Mouse (Mus musculus): ENCODE data around the gene Schip1. TPM values are rescaled to one million over a fixed set of nuclear protein-coding genes. Genes with fewer than 3 reads are reported as not detected.

The Schip1 gene
- total RNA-seq, 2 experiments from 2014 or later: 105 to 129 TPM

DNA sequence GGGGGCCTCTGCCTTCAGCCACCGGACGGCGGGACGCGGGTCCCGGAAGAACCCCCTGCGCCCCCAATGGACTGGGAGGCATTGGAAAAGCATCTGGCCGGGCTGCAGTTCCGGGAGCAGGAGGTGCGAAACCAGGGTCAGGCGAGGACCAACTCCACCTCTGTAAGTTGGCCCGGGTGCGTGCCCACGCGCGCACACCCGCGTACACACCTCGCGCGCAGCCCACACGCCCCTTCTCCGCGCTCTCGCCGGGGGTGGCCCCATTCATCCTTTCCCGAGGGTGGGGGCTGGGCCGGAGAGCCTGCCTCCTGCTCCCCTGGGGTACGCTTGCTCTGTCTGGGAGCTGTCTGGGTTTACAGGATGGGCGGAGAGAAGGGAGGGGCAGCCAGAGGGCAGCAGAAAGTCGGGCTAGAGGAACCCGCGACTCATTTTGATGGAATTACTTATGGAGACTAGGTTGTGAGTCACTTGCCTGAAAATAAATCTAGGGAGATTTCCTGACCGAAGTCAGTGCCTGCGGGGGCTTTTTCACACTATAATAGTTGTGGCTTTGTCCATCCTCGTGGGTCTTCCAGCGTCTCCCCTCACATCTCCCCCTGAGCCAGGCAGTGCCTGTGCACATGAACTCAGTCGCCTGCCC, 430.6 kb downstream of the Schip1 start:
- peak; percentile 30 to 33 for DNase-seq
- intact Hi-C loops (cut with DNase I): no loop called here

DNA sequence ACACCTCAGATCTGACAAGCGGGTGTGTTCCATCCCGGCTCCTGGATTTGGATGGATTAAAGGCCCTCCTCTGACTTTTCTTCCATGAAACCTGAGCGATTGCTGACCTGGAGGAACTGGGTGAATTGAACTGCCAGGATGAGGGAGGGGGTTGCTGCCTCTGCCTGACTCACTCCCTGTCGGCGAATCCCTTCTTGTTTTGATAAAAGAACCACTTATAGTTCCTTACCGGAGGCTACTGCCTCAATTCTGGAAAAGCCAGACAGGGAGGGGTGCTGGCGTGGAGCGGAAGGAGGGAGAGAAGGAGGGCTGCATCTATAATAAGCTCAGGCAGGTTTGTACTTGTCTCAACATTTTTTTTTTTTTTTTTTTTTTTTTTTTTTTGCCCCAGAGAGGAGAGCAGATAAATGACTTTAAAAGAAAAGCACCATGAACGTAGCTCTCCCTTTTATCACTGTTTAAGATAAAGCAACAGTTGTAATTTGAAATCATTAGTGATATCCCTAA, 431.2 kb downstream of the Schip1 start:
- intact Hi-C loops (cut with DNase I): no loop called here
- DNase-seq: no peak

DNA sequence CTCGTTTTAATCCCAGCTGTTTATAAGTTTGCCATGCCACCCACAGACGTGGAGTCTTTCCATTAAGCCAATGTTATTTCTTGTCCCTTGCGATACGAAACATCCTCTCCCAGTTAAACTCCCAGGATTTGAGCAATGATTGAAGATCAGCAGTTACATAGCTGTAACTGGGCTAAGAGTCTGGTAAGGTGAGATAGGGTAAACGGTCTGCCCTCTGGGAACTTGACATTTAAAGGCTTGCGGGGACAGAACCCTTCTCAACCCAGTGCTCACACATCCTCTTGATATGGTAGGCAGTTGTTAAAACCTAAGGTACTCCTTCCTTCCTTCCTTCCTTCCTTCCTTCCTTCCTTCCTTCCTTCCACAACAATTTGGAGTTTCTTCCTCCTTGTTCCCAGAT, 431.9 kb downstream of the Schip1 start:
- intact Hi-C loops (cut with DNase I): no loop called here

DNA sequence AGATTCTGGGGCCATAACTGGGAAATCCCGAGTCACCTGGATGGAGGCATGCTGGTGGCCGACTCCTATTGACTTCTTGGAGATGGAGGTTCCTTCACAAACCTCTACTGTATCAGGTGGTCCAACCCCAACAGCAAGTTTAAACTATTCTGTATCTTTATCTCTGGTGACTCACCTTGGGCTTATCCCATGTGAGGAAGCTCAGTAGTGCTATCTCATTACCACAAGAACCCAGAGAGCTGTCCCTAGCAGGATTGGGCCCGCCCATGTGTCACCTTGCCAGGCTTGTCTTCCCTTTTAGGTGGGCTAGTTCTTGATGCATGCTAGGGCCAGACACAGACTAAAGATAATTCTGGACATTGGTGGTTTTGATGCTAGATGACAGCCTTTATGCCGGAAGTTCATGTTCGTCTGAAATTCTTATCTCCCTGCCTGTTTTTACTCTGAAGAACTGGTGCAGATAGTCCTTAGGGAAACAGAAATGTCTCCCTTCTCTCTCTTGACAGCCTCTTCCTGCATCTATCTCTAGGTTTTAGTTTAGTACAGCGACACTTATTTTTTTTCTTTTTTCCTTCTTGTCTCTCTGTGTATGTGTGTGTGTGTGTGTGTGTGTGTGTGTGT, 435.0 kb downstream of the Schip1 start:
- intact Hi-C loops (cut with DNase I): no loop called here
- no peak for DNase-seq

More for the DNA sequence above, 431.9 kb downstream of the Schip1 start:
- no peak for DNase-seq

DNA sequence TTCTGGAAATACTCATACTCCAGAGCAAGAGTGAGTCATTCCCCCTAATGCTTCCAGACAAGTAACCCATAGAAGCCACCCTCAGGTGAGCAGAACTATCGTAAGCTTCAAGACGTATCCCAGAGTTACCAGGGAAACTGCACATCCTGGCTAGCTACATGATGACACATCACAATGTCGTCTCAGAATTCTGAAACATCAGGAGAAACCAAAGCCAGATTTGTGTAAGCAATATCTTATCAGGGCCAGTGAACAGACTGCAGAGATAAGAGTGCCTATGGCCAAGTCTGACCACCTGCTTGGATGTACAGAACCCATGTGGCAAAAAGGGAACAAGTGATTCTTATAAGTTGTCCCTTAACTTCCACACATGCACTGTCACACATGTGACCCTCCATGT, 440.2 kb downstream of the Schip1 start:
- intact Hi-C loops (cut with DNase I): no loop called here
- DNase-seq: no peak

DNA sequence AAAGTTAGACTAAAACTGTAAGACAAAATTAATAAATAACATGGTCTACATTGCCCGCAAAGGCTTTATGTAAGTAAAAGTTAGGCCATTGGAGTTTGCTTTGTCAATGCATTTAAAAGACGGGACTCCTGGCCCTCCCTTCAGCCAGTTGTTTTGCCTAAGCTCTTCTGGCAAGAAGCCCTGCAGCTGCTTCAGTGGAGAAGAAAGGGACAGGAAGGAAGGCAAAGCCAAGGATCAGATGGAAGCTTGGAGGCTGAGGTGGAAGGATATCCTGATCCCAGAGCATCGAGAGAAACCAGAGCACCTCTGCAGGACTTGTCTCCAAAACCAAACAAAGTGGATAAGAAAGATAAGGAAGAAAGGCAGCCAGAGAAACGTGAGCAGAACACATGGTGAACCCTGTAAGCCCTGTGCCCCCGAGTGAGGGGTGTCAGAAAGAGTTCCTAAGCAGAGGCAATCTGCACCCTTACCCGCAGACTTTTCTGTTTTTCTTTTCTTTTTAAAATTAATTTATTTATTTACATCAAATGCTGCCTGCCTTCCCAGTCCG, 442.2 kb downstream of the Schip1 start:
- intact Hi-C loops (cut with DNase I): no loop called here

DNA sequence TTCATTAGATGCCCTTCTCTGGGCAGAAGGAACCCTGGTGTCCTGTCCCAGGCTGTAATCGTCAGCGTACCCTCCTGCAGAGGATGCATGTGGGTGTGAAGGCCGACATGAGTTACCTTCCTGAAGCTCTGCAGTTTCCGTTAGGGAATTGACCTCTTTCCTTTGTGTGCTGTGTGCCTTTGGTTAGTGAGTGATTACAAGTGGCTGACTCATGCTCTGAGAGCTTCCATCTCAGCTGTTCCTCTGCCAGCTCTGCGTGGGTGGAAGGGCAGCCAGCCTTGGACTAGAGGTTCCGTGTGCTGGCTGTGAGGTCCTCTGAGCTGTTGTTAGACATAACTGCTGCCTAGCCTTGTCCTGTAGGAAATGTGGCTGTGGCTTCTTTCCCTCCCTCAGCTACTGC, 444.0 kb downstream of the Schip1 start:
- peak; percentile 50 to 75 for DNase-seq
- intact Hi-C loops (cut with DNase I): no loop called here

More for the DNA sequence above, 442.2 kb downstream of the Schip1 start:
- DNase-seq: peak in 1 of 2 experiments; percentile 14

DNA sequence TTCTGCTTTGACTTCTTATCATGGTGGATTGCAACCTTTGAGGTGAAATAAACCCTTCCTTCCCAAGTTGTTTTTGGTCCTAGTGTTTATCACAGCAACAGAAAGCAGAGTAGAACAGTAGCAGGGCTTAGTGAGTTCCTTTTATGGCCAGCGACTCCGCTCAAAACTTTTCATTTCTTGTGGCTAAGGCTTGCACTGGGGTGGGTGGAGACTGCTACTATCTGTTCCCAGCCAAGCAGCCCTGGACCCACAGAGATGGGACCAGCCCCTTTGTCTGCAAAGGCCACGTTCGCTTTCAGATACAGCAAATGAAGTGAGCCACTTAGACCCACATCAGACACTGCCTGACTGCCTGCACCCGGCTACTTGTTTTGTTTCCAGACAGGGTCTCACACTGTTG, 446.3 kb downstream of the Schip1 start:
- DNase-seq: no peak
- intact Hi-C loops (cut with DNase I): no loop called here

DNA sequence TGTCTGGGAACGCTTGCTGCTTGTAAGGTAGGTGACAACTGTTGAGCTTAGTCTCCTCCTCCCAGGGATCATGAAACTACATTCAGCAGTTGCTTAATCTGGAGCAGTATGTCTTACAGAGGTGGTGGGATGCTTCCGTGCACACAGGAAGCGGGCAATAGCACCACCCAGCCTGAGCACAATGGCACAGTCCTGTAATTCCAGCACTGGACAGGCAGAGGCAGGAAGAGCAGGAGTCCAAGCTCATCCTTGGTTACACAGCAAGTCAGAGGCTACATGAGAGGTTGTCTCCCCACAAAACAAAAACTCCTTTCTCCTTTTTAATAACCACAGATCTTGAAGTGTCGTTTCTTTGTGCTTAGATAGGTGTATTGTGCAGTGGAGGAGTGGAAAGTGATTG, 447.1 kb downstream of the Schip1 start:
- intact Hi-C loops (cut with DNase I): no loop called here
- no peak for DNase-seq

DNA sequence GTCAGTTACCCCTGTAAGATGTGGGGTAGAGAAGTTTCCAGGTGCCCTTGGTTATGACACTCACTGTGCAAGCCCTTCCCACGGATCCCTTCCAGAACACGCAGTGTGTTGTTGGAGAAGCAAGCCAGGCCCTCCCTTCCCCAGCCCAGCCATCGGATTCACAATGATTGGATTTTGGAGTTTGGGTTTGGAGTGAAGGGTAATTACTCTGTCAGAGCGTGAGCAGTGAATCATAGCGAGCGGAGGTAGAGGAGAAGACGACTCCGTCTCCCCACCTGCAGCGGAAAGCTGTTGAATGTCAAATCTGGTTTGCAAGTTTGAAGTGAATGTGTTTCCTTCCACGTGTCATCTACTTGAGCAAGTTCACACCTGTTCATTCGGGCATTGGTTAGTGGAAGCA, 447.7 kb downstream of the Schip1 start:
- intact Hi-C loops (cut with DNase I): no loop called here
- DNase-seq: no peak

DNA sequence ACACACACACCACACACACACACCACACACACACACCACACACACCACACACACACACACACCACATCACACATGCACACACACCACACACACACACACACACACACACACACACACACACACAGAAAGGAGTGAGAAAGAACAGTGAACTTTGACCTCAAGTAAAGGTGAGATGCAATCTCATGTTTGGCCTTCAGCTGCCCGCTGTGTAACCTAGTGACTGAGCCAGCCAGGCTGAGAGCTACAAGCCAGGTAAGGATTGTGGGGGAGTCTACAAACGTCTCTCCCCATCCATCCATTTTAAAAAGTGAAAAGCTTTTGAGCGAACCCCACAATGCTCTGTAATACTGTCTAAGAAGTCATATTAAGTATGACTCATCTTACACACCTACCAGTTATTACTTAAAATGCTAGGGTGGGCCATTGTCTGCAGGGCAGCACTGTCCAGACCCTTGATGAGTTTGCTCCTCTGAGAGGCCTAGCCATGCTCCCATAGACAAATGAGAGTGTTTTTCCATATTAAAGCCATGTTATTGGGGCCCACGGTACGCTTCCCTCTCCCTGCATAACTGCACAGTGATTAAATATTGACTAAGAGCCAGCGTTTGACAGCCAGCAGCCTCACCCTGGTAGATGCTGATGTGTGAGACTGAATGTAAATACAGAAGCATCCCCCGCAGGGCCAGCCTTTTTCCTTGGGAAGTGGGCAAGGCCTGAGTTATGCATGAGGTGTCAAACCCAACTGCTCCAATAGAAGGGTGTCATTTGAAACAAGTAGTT, 448.9 kb downstream of the Schip1 start:
- intact Hi-C loops (cut with DNase I): no loop called here
- DNase-seq: no peak

DNA sequence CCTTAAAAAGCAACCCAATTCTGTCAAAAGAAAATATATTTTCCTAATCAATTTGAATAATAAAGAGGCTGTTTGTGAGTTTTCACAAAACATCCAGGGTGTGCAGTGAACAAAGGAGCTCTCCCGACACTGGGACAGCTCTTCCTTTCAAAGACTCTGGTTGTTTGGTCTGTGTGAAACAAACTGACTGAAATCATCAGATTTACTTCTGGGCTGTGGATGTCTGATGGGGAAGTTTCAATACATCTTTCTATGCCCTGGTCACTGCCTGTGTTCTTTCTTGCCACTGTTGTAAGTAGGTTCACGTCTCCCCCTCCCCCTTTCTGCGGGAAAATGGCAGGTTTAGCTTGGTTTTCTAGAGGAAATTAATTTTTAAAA, 449.5 kb downstream of the Schip1 start:
- intact Hi-C loops (cut with DNase I): no loop called here
- no peak for DNase-seq

DNA sequence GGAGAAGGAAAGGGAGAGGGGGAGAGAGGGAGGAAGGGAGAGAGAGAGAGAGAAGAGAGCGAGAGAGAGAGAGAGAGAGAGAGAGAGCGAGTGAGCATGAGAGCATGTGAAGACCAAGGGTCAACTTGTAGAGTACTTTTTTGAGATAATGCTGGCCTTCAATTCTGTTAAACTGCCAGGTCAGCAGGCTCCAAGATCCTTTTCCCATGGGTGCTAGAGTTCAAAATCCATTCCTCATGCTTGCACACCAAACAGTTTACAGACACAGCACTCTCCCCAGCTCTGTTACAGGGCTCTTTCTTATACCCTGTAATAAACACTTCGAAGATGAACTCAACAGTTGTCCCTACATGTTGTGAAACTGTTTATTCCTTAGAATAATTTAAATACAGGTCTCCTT, 450.1 kb downstream of the Schip1 start:
- DNase-seq: no peak
- intact Hi-C loops (cut with DNase I): no loop called here

DNA sequence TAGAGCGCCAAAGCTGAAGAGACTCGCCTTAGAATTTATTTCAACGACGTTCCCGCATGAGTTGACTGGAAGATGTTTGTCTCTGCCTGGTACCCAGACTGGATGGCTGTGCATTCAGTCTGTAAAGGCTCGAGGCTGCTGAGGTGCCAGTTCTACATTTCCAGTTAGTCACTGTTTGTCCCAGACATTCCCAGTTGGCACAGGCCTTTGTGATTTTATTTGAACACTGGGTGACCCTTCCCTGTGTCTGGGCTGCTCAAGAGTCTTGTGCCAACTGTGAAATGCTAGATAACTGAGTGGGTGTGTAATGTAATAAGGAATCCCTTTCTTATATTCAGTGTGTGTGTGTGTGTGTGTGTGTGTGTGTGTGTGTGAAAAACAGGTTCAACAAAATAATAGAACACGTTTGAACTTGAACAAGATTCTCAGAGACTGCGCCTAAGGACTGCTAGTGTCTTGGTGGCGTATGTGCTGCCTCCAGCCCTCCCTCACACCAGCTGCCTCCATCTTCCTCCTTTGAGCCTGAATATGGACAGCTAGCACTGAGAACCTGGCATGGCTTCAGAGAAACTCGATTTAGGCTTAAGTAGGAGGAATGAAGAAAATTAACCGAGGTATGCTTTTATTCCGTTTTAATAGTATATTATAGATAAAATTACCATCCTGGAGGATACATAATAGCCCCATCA, 451.9 kb downstream of the Schip1 start:
- no peak for DNase-seq
- intact Hi-C loops (cut with DNase I): no loop called here

DNA sequence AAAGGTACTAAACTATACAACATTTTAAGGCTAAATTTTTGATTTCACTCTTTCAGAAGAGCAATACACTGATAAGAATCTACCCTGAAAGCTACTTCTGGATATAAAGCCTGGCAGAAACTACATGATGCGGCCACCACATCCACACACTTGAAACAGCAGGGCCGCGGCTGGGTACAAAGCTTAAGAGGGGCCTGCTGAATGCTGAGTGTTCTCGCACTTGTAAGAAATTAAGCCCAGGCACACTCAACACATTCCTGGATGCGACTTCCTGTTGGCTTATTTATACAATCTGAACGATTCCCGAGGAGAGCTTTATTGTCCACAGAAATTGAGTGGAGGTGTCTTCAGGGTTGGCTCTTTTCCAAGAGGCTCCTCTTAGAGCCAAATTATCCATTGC, 452.6 kb downstream of the Schip1 start:
- DNase-seq: no peak
- intact Hi-C loops (cut with DNase I): no loop called here

DNA sequence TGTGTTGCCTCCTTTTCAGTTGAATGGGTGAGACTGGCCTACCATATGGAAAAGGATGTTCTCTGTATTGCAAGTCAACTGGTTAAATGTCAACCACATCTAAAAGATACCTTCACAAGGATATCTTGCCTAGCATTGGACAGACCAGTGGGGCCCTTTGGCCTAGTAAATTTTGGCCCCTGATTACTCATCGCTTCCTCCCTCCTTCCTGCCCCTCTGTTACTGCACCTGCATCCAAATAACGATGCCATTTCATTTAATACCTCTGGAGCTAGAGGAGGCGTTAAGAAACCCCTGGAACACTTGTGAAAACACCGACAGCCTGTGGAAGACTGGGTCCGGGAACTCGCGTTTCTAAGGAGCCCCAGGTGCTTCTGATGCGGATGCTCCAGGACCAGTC, 453.4 kb downstream of the Schip1 start:
- DNase-seq: no peak
- intact Hi-C loops (cut with DNase I): no loop called here

DNA sequence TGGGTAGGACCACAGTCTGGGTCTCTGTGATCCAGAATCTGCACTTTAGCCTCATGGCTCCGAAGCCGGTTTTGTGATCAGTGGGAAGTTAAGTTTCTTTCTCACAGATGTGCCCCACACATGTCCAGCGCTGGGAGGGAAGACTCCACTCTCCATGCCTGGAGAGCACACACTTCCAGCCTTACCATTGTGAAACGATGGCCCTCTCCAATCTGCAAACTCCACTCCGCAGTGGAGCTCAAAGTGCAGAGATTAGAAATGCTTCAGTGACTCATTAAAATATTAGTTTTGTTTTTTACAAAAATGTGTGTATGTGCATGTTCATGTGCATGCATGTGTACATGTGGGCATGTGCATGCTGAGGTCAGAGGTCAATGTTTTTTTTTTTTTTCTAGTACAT, 454.0 kb downstream of the Schip1 start:
- intact Hi-C loops (cut with DNase I): no loop called here
- DNase-seq: no peak

DNA sequence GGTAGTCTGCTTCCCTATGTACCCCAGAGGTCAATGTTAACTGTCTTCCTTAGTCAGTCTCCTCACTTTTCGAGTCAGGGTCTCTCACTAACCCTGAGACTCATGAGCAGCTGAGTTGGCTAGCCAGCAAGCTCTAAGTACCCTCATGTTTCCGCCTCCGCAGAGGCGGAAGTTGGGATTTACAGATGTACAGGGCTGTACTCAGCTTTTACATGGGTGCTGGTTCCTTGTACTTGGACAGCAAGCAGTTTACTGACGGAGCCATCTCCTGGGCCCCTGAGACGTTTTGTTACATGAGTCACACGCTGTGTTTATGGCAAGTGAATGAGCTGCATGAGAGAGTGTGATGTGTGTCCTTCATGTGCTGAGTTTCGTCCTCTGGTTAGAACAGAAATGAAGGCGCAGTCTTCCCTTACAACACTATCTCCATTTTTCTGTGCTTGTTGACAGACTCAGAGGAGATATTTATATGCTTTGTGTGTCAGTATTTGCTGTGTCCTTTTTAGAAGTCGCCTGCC, 460.8 kb downstream of the Schip1 start:
- DNase-seq: no peak
- intact Hi-C loops (cut with DNase I): no loop called here

DNA sequence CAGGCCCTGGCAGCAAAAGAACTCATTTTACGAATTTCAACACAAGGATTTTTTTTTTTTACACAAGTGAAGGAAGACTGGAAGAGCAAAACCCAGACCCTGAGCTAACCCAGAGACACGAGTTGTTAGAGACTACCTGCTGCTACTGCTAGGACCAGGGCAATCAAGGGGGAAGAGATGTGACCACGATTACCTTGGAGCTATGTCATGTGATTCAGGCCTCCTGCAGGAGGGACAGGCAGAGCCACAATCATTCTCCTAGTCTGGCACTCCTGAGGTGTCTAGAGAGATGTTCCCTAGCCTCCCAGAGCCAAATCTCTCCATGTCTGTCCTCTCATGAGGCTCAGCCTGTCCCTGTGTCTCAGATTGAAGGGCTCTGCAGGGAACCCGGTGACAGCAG, 461.8 kb downstream of the Schip1 start:
- no peak for DNase-seq
- intact Hi-C loops (cut with DNase I): no loop called here

DNA sequence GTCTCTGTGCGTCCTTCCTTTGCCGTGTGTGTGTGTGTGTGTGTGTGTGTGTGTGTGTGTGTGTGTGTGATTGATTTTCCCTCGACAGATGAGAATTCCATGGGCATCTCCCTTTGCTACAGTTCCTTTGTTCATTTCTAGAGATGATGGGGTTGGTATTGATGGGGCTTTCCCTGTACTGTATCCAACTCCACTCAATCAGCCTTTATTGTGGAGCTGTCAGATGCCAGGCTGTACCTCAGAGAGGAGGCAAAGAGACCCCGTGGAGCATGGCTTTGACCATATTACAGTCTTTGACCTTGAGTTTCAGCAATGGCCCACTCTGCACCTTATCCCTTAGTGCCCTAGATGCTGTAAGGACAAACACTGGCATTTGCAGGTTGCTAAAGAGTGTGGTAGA, 462.6 kb downstream of the Schip1 start:
- intact Hi-C loops (cut with DNase I): no loop called here
- DNase-seq: no peak

DNA sequence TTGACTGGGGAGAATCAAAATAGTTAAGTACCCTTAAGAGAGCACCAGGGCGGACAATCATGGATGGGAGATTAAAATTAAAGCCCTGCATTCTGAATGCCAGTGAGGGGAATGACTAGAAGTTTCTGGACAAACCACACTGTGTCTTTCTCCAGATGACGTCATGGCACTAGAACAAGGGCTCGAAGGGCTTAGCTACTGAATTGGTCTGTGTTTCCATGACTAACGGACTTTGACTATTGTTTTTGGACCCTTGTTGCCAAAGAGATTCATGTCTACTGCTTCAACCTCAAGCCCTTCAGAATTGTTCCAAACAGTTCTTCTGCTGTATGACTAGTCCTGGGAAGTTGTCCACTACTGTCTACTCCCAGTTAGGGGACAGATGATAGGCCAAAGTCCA, 467.3 kb downstream of the Schip1 start:
- DNase-seq: no peak
- intact Hi-C loops (cut with DNase I): no loop called here

All from gastrocnemius, postnatal 36 days (tissue).